Mouse (Mus musculus): ENCODE data around the gene Hist3h2ba. TPM values are rescaled to one million over a fixed set of nuclear protein-coding genes. Genes with fewer than 3 reads are reported as not detected.

Hist3h2ba gene
- total RNA-seq, 2 experiments from 2014 or later, result 99.3 to 112 TPM

- no peak for DNase-seq (ENCODE audit: low spot score in 2 of 2)
Measured at GRCm38 (mm10) chr11:58984657-58985056, 35.9 kb downstream of the Hist3h2ba start.

- DNase-seq (ENCODE audit: low spot score in 2 of 2), result no peak
Measured at GRCm38 (mm10) chr11:58985299-58985917, 36.7 kb downstream of the Hist3h2ba start.

GRCm38 (mm10) chr11:58989166-58989565 is 40.4 kb downstream of the Hist3h2ba start:
- no peak for DNase-seq (ENCODE audit: low spot score in 2 of 2)

GRCm38 (mm10) chr11:58990141-58990540 is 41.4 kb downstream of the Hist3h2ba start:
- DNase-seq (ENCODE audit: low spot score in 2 of 2), result no peak

- peak; percentile 40 for DNase-seq (ENCODE audit: low spot score in 2 of 2)
Measured at GRCm38 (mm10) chr11:58990794-58991193, 42.1 kb downstream of the Hist3h2ba start.

GRCm38 (mm10) chr11:58991911-58992310 is 43.2 kb downstream of the Hist3h2ba start:
- DNase-seq (ENCODE audit: low spot score in 2 of 2), result no peak

GRCm38 (mm10) chr11:58993091-58993670 is 44.5 kb downstream of the Hist3h2ba start:
- DNase-seq (ENCODE audit: low spot score in 2 of 2), result no peak

- DNase-seq (ENCODE audit: low spot score in 2 of 2), result peak; percentile 30 to 38
Measured at GRCm38 (mm10) chr11:58994337-58994826, 45.7 kb downstream of the Hist3h2ba start.

- DNase-seq (ENCODE audit: low spot score in 2 of 2), result no peak
Measured at GRCm38 (mm10) chr11:58995061-58995806, 46.5 kb downstream of the Hist3h2ba start.

- peak in 1 of 2 experiments; percentile 43 for DNase-seq (ENCODE audit: low spot score in 2 of 2)
Measured at GRCm38 (mm10) chr11:58995807-58996370, 47.2 kb downstream of the Hist3h2ba start.

- DNase-seq (ENCODE audit: low spot score in 2 of 2), result no peak
Measured at GRCm38 (mm10) chr11:58997541-58997940, 48.8 kb downstream of the Hist3h2ba start.

Small RNAs within 50 kb of the gene (microRNA-seq; reads per million reads assigned to microRNA genes)
- 0.21 to 0.50 reads per million in 2 experiments for gene Gm44313

Other genes starting within 250 kb of the Hist3h2ba start
- not detected for gene Olfr319, start 249.8 kb upstream of the Hist3h2ba start, total RNA-seq (2021)
- gene Olfr318, start 224.9 kb upstream of the Hist3h2ba start, total RNA-seq (2021), result not detected
- under 1 TPM in 1 of 2 experiments, not detected in 1; 0.26 TPM for gene Olfr317, start 209.7 kb upstream of the Hist3h2ba start, total RNA-seq (2021)
- 1 to 10 TPM; 2.1 to 2.9 TPM for gene Olfr316, start 196.2 kb upstream of the Hist3h2ba start, total RNA-seq (2021)
- gene Olfr315, start 175.7 kb upstream of the Hist3h2ba start, total RNA-seq (2021), result not detected
- gene Olfr314, start 166.0 kb upstream of the Hist3h2ba start, total RNA-seq (2021), result not detected
- gene Fam183b, start 147.0 kb upstream of the Hist3h2ba start, total RNA-seq (2021), result 1 to 10 TPM; 1.8 to 2.2 TPM
- gene Olfr313, start 133.9 kb upstream of the Hist3h2ba start, total RNA-seq (2021), result not detected
- not detected for gene Olfr312, start 119.7 kb upstream of the Hist3h2ba start, total RNA-seq (2021)
- gene Olfr311, start 109.7 kb upstream of the Hist3h2ba start, total RNA-seq (2021), result under 1 TPM in 1 of 2 experiments, not detected in 1; 0.21 TPM
- gene Gm12258, start 101.8 kb upstream of the Hist3h2ba start, total RNA-seq (2021), result 10 to 100 TPM; 17.1 to 19.2 TPM
- 10 to 100 TPM in 1 of 2 experiments, 1 to 10 TPM in 1; 9.5 to 11.6 TPM for gene 2810021J22Rik, start 81.7 kb upstream of the Hist3h2ba start, total RNA-seq (2021)
- gene Zfp39, start 44.7 kb upstream of the Hist3h2ba start, total RNA-seq (2021), result 1 to 10 TPM; 8.9 to 9.7 TPM
- gene Btnl10, start 31.0 kb upstream of the Hist3h2ba start, total RNA-seq (2021), result not detected
- 100 to 1,000 TPM; 485 to 490 TPM for gene Rnf187, start 10.0 kb upstream of the Hist3h2ba start, total RNA-seq (2021)
- gene Hist3h2a, start 5.8 kb downstream of the Hist3h2ba start, total RNA-seq (2021), result 10 to 100 TPM; 62.8 to 63.7 TPM
- gene Trim17, start 5.8 kb downstream of the Hist3h2ba start, total RNA-seq (2021), result 1 to 10 TPM; 4.0 to 5.0 TPM
- 10 to 100 TPM; 22.5 to 25.4 TPM for gene Trim11, start 29.2 kb downstream of the Hist3h2ba start, total RNA-seq (2021)
- 1 to 10 TPM; 1.5 to 2.4 TPM for gene Obscn, start 187.5 kb downstream of the Hist3h2ba start, total RNA-seq (2021)
- 1 to 10 TPM; 7.2 to 7.4 TPM for gene Iba57, start 214.8 kb downstream of the Hist3h2ba start, total RNA-seq (2021)
- 1 to 10 TPM; 7.5 to 8.1 TPM for gene Gjc2, start 234.3 kb downstream of the Hist3h2ba start, total RNA-seq (2021)
- gene Guk1, start 243.3 kb downstream of the Hist3h2ba start, total RNA-seq (2021), result 100 to 1,000 TPM; 144 TPM

All from left cerebral cortex, adult 18-20 months (tissue).